Mouse (Mus musculus) G1E-ER4 (cell line): Measurements from ENCODE around the gene Pcyt2. TPM values are rescaled to one million over a fixed set of nuclear protein-coding genes. Genes with fewer than 3 reads are reported as not detected.

Experiments used
- GATA1 ChIP-seq: IDR thresholded peaks from one replicate; pipeline ENCODE4 v1.8.0; 2012; ENCODE audit warnings: low read length, inconsistent platforms
- polyA plus RNA-seq: library from polyadenylated mRNA; stranded (reverse); fragments of >175 nt; gene quantifications from 2 replicates; pipeline ENCODE4 v1.2.3, GENCODE M21; 2012

The Pcyt2 gene
- polyA plus RNA-seq, 1 experiment: 149 TPM

DNA sequence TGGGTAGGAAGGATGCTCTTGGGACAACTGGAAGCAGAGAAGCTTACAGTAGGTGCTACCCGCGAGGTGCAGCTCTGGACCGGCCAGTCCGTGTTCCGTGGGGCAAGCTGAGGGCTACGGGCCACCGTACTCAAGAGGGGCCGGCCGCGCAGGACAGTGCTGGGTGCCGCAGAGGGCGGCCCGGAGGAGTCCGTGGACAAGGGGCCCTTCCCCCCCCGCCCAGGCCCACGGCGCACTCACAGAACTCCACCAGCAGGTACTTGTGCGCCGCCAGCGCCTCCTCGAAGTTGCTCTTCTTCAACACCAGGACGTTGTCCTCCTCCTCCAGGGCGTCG lies 45.4 kb downstream of the Pcyt2 start:
- TF ChIP-seq GATA1: no peak

DNA sequence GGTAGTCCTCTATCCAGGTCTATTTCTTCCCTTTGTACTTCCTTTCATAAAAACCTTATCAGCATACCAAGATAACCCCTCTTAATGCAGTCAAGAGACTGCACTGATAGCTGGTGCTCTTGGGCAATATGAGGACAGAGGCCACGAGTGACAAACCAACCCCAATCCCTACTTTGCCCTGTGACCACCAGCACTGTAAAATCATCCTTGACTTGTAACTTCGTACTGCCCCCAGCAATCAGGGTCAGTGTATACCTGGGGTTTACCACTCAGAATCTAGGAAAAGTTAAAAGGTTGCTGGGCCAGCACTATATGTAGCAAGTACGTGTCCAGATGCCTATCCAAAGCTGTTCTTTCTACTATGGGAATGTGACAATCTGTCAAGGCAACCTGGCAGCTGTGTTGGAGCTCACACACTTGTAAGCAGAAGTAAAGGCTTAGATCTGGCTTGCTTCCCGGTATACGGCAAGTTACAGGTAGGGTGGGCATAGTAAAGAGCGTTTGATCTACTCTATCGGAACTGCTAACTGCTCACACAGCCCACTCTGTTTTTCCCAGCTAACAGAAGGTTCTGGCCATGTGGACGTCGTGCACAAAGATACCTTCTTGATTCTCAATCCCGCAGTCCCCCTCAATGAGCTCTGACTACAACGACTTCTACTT lies 45.9 kb downstream of the Pcyt2 start:
- no peak for TF ChIP-seq GATA1

DNA sequence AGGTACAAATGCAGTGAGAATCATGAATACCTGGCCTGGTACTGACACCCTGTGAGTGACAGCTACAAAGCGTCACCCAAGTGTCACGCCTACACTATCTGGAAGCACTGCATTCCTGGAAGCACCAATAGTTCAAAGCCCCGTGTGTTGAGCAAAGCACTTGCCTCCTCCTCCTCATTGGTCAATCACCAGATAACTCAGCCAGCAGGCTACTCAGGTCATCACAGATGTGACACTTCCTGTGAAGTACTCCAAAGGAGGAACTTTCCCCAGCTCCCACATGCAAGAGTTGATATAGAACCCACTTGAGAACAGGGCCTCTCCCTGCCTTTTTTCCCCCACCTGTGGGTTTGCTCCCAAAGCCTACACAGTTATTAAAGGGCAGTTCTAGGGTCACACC lies 46.6 kb downstream of the Pcyt2 start:
- TF ChIP-seq GATA1: no peak

DNA sequence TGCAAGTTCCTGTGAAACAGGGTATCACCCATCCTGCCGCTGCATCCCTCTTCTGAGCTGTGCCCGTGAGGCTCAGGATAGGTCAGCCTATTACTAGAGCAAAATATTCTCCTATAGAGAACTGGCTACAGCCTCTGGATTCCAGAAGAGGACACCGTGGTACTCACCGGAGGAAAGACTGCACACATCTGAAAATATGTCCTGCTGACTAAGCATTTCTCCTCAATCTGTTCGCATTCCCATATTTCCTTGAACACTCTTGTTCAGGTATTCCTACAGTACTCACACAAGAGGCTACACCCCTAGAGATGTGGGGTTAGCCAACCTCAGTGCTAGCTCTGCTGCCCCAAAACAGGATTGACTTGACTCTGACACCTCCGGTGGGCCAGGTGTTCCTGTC lies 49.4 kb downstream of the Pcyt2 start:
- no peak for TF ChIP-seq GATA1

DNA sequence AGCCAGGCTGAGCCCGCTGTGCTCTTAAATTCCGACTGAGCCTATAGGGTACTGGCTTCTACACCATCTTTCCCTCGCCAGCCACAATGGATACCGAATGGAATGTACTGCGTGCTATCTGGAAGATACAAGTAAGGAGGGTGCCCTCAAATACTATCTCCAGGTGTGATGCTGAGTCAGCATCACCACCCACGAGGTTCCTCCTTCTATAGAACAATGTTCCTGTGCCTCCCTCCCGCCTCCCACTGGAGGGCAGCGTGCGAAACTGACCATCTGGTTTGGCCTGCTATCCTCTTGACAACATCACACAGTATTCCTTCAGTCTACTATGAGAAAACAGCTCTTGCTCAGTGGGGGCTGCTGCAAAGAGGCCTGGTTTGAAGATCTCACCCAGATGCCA lies 52.6 kb downstream of the Pcyt2 start:
- TF ChIP-seq GATA1: no peak

DNA sequence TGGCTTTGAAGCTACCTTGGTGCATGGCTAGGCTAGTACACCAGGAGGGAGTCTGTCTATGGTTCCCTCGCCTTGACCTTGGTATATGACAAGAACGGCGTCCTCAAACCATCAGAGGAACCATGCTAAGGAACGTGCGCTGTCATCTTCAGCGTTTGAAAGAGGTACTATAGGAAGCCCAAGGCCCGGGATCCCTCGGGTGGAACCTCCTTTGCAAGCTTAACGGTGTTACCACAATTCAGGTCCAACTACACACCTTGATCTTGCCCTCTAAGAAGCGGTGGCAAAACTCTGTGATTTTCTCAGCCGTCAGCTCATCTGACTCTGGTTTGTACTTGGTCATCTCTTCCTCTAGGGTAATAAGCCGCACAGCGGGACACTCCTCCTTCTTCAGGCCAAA lies 54.8 kb downstream of the Pcyt2 start:
- TF ChIP-seq GATA1: no peak

DNA sequence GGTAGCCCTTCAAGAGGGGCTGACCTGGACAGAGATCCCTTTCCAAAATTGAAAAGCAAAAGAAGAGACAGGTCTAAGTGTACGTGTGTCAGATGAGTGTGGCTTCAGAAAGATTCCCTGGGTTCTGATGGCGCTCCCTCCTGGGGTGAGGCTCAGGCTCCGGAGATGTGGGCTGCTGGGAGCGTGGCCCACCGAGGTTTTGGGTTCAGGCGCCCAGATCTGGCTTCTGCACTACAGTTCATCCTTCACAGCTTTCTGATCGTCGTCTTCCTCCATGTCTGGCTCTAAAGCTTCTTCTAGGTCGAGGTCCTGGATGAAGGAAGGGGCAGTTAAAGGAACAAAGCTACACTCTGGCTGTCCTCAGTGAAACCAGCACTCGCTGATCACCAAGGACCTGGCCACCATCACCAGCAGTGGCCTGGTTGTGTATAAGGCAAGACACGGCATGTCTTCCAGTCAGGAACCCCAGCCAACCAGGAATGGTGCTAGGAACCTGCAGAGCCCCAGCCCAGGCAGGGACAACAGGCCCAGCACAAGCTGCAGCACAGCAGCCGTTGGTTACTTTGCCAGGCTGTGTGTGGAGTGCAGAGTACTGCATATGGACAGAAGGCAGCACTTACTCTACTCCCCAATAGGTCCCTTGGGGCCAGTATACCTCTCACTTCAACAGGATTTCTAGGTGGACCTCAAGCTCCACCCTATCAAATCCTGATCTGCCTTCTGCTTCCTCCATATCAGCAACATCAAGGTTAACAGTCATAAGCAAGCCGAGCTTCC lies 56.6 kb downstream of the Pcyt2 start:
- TF ChIP-seq GATA1: no peak

Other genes with a start within 250 kb of the Pcyt2 start
- gene Faap100, start 239.2 kb downstream of the Pcyt2 start, polyA plus RNA-seq: 28.1 and 30.6 TPM in 2 replicates
- 55.2 and 115 TPM in 2 replicates for gene Nploc4, start 180.2 kb downstream of the Pcyt2 start, polyA plus RNA-seq
- gene Tspan10, start 175.3 kb downstream of the Pcyt2 start, polyA plus RNA-seq: not detected in 2 replicates
- 0.17 and 0.31 TPM in 2 replicates for gene Pde6g, start 164.4 kb downstream of the Pcyt2 start, polyA plus RNA-seq
- 20.5 and 22.7 TPM in 2 replicates for gene Oxld1, start 159.9 kb downstream of the Pcyt2 start, polyA plus RNA-seq
- 50.2 and 76.0 TPM in 2 replicates for gene Ccdc137, start 159.8 kb downstream of the Pcyt2 start, polyA plus RNA-seq
- 26.9 and 44.9 TPM in 2 replicates for gene Arl16, start 150.3 kb downstream of the Pcyt2 start, polyA plus RNA-seq
- gene Mrpl12, start 133.3 kb downstream of the Pcyt2 start, polyA plus RNA-seq: 600 and 743 TPM in 2 replicates
- 74.6 and 83.7 TPM in 2 replicates for gene Slc25a10, start 126.1 kb downstream of the Pcyt2 start, polyA plus RNA-seq
- not detected in 2 replicates for gene Gcgr, start 87.2 kb downstream of the Pcyt2 start, polyA plus RNA-seq
- gene Mcrip1, start 68.2 kb downstream of the Pcyt2 start, polyA plus RNA-seq: 170 and 215 TPM in 2 replicates
- gene Ppp1r27, start 66.8 kb downstream of the Pcyt2 start, polyA plus RNA-seq: not detected in 2 replicates
- 559 and 642 TPM in 2 replicates for gene P4hb, start 44.7 kb downstream of the Pcyt2 start, polyA plus RNA-seq
- gene Arhgdia, start 36.3 kb downstream of the Pcyt2 start, polyA plus RNA-seq: 1,177 and 1,217 TPM in 2 replicates
- 539 and 588 TPM in 2 replicates for gene Alyref, start 19.6 kb downstream of the Pcyt2 start, polyA plus RNA-seq
- gene Anapc11, start 19.5 kb downstream of the Pcyt2 start, polyA plus RNA-seq: 200 and 289 TPM in 2 replicates
- 1.7 and 2.3 TPM in 2 replicates for gene Npb, start 9.5 kb downstream of the Pcyt2 start, polyA plus RNA-seq
- 108 and 170 TPM in 2 replicates for gene Sirt7, start 7.3 kb upstream of the Pcyt2 start, polyA plus RNA-seq
- 44.0 and 52.0 TPM in 2 replicates for gene Mafg, start 15.7 kb upstream of the Pcyt2 start, polyA plus RNA-seq
- 1.8 and 3.2 TPM in 2 replicates for gene Pycr1, start 25.8 kb upstream of the Pcyt2 start, polyA plus RNA-seq
- not detected in 2 replicates for gene Myadml2, start 30.2 kb upstream of the Pcyt2 start, polyA plus RNA-seq
- gene Notum, start 43.2 kb upstream of the Pcyt2 start, polyA plus RNA-seq: not detected in 2 replicates
- 215 and 275 TPM in 2 replicates for gene Aspscr1, start 55.0 kb upstream of the Pcyt2 start, polyA plus RNA-seq
- gene Cenpx, start 95.8 kb upstream of the Pcyt2 start, polyA plus RNA-seq: 42.0 and 251 TPM in 2 replicates
- 28.7 and 33.4 TPM in 2 replicates for gene Lrrc45, start 96.0 kb upstream of the Pcyt2 start, polyA plus RNA-seq
- gene Rac3, start 103.5 kb upstream of the Pcyt2 start, polyA plus RNA-seq: 1.6 and 2.7 TPM in 2 replicates
- gene Dcxr, start 109.3 kb upstream of the Pcyt2 start, polyA plus RNA-seq: 28.9 and 50.8 TPM in 2 replicates
- gene Cbr2, start 114.2 kb upstream of the Pcyt2 start, polyA plus RNA-seq: not detected in 2 replicates
- gene Hmga1b, start 144.9 kb upstream of the Pcyt2 start, polyA plus RNA-seq: 2,256 and 2,629 TPM in 2 replicates
- gene Rfng, start 166.3 kb upstream of the Pcyt2 start, polyA plus RNA-seq: 50.0 and 86.3 TPM in 2 replicates
- 73.2 and 84.7 TPM in 2 replicates for gene Gps1, start 166.3 kb upstream of the Pcyt2 start, polyA plus RNA-seq
- gene Dus1l, start 178.5 kb upstream of the Pcyt2 start, polyA plus RNA-seq: 184 and 189 TPM in 2 replicates
- 420 and 762 TPM in 2 replicates for gene Fasn, start 206.6 kb upstream of the Pcyt2 start, polyA plus RNA-seq